In genomic region chr11:121278011-121278410, GRCm38 (mm10) we compare ENCODE assay signal across 23 mouse cellular contexts.
"Had no signal": no experiment of that assay in that cellular context is flagged by ENCODE, and none has a peak within 500 bp of the region (broad histone marks: within the 10 kb centered on the region; RNA-seq: fewer than 3 reads in every experiment).

No protein-coding gene starts in this region.

- H3K4me1 ChIP-seq: intestine, embryonic 15.5 days; limb, embryonic 13.5 days; limb, embryonic 15.5 days had no signal

- H3K36me3 ChIP-seq: hindbrain, embryonic 15.5 days; intestine, embryonic 15.5 days had no signal

- H3K4me2 ChIP-seq: heart, embryonic 12.5 days; hindbrain, embryonic 13.5 days; hindbrain, embryonic 15.5 days; intestine, embryonic 15.5 days; limb, embryonic 13.5 days; limb, embryonic 15.5 days had no signal

- H3K27me3 ChIP-seq: heart, embryonic 12.5 days; hindbrain, embryonic 13.5 days; hindbrain, embryonic 15.5 days; intestine, embryonic 15.5 days; limb, embryonic 13.5 days; limb, embryonic 15.5 days had no signal

- H3K4me3 ChIP-seq: heart, embryonic 10.5 days; heart, embryonic 12.5 days; hindbrain, embryonic 13.5 days; hindbrain, embryonic 15.5 days; intestine, embryonic 15.5 days; layer of hippocampus, adult 2 months; limb, embryonic 13.5 days; limb, embryonic 15.5 days had no signal

- H3K9ac ChIP-seq: heart, embryonic 12.5 days; hindbrain, embryonic 13.5 days; hindbrain, embryonic 15.5 days; intestine, embryonic 15.5 days; limb, embryonic 13.5 days; limb, embryonic 15.5 days; liver, embryonic 14.5 days had no signal

- H3K27ac ChIP-seq: heart, embryonic 10.5 days; hindbrain, embryonic 13.5 days; hindbrain, embryonic 15.5 days; hindbrain, postnatal 0 days; intestine, embryonic 15.5 days; layer of hippocampus, adult 2 months; limb, embryonic 13.5 days; limb, embryonic 15.5 days; liver, embryonic 14.5 days had no signal

- ATAC-seq: hindbrain, postnatal 0 days; intestine, embryonic 15.5 days; intestine, postnatal 0 days had no signal

- H3K9me3 ChIP-seq: heart, embryonic 10.5 days; heart, embryonic 12.5 days; hindbrain, embryonic 13.5 days; hindbrain, embryonic 15.5 days; intestine, embryonic 15.5 days; limb, embryonic 13.5 days; limb, embryonic 15.5 days had no signal

- DNase-seq: gastrocnemius, postnatal 14 days; gastrocnemius, postnatal 36 days; heart, adult 18-20 months; heart, postnatal 10 days; kidney, adult 18-20 months; kidney, adult 8-10 months; kidney, postnatal 10 days; kidney, postnatal 25 days; kidney, postnatal 4 days; layer of hippocampus, adult 9-11 months; layer of hippocampus, postnatal 36 days; left cerebral cortex, postnatal 4 days had no signal
